Mouse (Mus musculus): Measurements from ENCODE around the gene Rps23. TPM values are rescaled to one million over a fixed set of nuclear protein-coding genes. Genes with fewer than 3 reads are reported as not detected.

Rps23 gene
- polyA plus RNA-seq, 1 experiment: 177 TPM

DNA sequence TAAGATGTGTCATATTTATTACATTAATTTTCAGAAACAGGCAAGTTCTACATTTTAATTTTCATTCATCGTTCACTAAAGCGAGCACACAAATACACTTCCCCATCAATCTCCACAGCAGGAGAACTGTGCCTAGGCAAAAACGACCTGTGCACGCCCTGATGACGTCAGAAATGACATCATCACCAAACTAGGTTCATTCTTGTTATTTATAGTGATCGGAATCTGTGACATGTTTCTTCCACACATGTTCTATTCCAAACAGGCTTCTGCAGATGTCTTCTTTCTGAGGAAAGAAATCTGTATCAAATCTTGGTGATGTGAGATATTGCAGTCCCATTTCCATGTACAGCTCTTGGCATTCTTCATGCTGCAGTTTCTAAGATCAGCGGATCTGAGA lies 13.1 kb downstream of the Rps23 start:
- Histone ChIP-seq H3K27me3 (ENCODE audit: control insufficient read depth, insufficient read depth, low read length) (no peaks in the 10 kb centered on the region), H3K27ac (ENCODE audit: control insufficient read depth, insufficient read depth, low read depth, low read length) (no peak overlapping the region), H3K36me3 (ENCODE audit: control insufficient read depth, insufficient read depth, low read length) (no peaks in the 10 kb centered on the region), H3K4me3 (ENCODE audit: control insufficient read depth, low read depth, low read length) (no peak overlapping the region), H3K4me1 (ENCODE audit: control insufficient read depth, insufficient read depth, low read length) (no peaks in the 10 kb centered on the region)
- TF ChIP-seq POLR2A (IDR thresholded peaks at IDR 0.05; ENCODE audit: control insufficient read depth, low read depth, low read length): no peak
- no peak for TF ChIP-seq CTCF (IDR thresholded peaks at IDR 0.05; ENCODE audit: control insufficient read depth, insufficient read depth, insufficient replicate concordance, low read depth, low read length)

DNA sequence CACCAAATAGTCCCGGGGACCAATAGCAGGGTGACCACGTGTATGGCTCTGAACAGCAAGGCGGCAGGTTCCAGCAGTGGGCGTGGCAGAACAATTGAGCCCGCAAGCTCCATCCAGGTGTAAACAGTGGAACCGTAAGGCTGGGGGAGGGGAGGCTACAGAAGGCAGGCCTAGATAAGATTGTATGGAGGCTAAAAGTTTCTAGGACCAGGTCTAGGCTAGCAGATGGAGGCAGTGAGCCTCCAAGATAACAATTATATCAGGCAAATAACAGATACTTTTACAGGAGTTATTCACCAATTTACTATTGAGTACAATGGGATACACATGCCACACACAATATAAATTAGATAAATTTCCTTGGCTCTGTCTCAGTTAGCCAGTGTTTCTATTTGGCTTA lies 16.4 kb downstream of the Rps23 start:
- Histone ChIP-seq H3K36me3 (ENCODE audit: control insufficient read depth, insufficient read depth, low read length) (no peaks in the 10 kb centered on the region), H3K27ac (ENCODE audit: control insufficient read depth, insufficient read depth, low read depth, low read length) (no peak overlapping the region), H3K4me1 (ENCODE audit: control insufficient read depth, insufficient read depth, low read length) (no peaks in the 10 kb centered on the region), H3K27me3 (ENCODE audit: control insufficient read depth, insufficient read depth, low read length) (no peaks in the 10 kb centered on the region), H3K4me3 (ENCODE audit: control insufficient read depth, low read depth, low read length) (no peak overlapping the region)
- TF ChIP-seq POLR2A (IDR thresholded peaks at IDR 0.05; ENCODE audit: control insufficient read depth, low read depth, low read length): no peak
- TF ChIP-seq CTCF (IDR thresholded peaks at IDR 0.05; ENCODE audit: control insufficient read depth, insufficient read depth, insufficient replicate concordance, low read depth, low read length): no peak

- no peak for TF ChIP-seq CTCF (IDR thresholded peaks at IDR 0.05; ENCODE audit: control insufficient read depth, insufficient read depth, insufficient replicate concordance, low read depth, low read length)
- no peak for TF ChIP-seq POLR2A (IDR thresholded peaks at IDR 0.05; ENCODE audit: control insufficient read depth, low read depth, low read length)
- no peaks in the 10 kb centered on the region for H3K36me3 ChIP-seq (ENCODE audit: control insufficient read depth, insufficient read depth, low read length)
- H3K4me1 ChIP-seq (ENCODE audit: control insufficient read depth, insufficient read depth, low read length): no peaks in the 10 kb centered on the region
- no peak overlapping the region for H3K4me3 ChIP-seq (ENCODE audit: control insufficient read depth, low read depth, low read length)
- no peak overlapping the region for H3K27ac ChIP-seq (ENCODE audit: control insufficient read depth, insufficient read depth, low read depth, low read length)
- H3K27me3 ChIP-seq (ENCODE audit: control insufficient read depth, insufficient read depth, low read length): no peaks in the 10 kb centered on the region
These were observed 16.8 kb downstream of the Rps23 start for GRCm38 (mm10) chr13:90939600-90939999.

DNA sequence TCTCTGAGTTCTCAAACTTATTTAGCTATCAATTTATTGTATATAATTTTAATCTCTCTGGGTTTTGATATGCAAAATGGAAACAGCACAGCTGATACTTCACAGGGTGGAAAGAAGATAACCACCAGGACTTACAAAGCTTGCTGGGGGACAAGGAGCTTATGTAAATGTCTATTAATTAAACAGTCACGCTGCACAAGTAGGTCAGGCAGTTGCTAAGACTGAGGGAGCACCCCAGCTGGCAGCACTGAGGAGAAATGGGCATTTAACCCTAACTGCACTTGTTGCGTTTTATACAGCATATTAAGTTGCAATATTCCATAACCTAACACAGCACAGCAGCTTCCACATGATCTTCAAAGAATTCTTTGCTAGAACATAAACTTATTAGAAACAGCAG lies 36.1 kb downstream of the Rps23 start:
- H3K27ac ChIP-seq (ENCODE audit: control insufficient read depth, insufficient read depth, low read depth, low read length): no peak overlapping the region
- no peaks in the 10 kb centered on the region for H3K27me3 ChIP-seq (ENCODE audit: control insufficient read depth, insufficient read depth, low read length)
- no peaks in the 10 kb centered on the region for H3K4me1 ChIP-seq (ENCODE audit: control insufficient read depth, insufficient read depth, low read length)
- H3K4me3 ChIP-seq (ENCODE audit: control insufficient read depth, low read depth, low read length): no peak overlapping the region
- TF ChIP-seq POLR2A (IDR thresholded peaks at IDR 0.05; ENCODE audit: control insufficient read depth, low read depth, low read length) (no peak), CTCF (IDR thresholded peaks at IDR 0.05; ENCODE audit: control insufficient read depth, insufficient read depth, insufficient replicate concordance, low read depth, low read length) (no peak)
- H3K36me3 ChIP-seq (ENCODE audit: control insufficient read depth, insufficient read depth, low read length): no peaks in the 10 kb centered on the region

DNA sequence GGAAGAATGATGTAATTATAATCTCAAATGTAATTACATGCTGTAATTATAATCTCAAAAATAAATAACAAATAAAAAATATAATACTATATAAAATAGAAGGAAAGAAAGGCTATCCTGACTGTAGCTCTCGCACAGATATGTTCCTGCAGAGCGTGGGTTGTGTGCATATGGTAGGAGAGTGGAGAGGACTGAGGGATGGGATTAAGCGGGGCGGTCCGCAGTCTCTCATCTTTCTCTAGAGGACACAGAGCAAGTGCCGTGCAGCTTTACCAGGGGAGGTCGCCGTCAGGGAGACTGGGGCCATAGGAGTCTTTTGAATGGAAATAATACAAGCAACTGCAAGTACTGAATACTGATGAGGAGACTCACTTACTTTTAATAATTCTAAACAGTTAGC lies 37.8 kb downstream of the Rps23 start:
- H3K27me3 ChIP-seq (ENCODE audit: control insufficient read depth, insufficient read depth, low read length): no peaks in the 10 kb centered on the region
- no peak overlapping the region for H3K27ac ChIP-seq (ENCODE audit: control insufficient read depth, insufficient read depth, low read depth, low read length)
- H3K4me3 ChIP-seq (ENCODE audit: control insufficient read depth, low read depth, low read length): no peak overlapping the region
- TF ChIP-seq CTCF (IDR thresholded peaks at IDR 0.05; ENCODE audit: control insufficient read depth, insufficient read depth, insufficient replicate concordance, low read depth, low read length) (no peak), POLR2A (IDR thresholded peaks at IDR 0.05; ENCODE audit: control insufficient read depth, low read depth, low read length) (no peak)
- H3K36me3 ChIP-seq (ENCODE audit: control insufficient read depth, insufficient read depth, low read length): no peaks in the 10 kb centered on the region
- H3K4me1 ChIP-seq (ENCODE audit: control insufficient read depth, insufficient read depth, low read length): no peaks in the 10 kb centered on the region

DNA sequence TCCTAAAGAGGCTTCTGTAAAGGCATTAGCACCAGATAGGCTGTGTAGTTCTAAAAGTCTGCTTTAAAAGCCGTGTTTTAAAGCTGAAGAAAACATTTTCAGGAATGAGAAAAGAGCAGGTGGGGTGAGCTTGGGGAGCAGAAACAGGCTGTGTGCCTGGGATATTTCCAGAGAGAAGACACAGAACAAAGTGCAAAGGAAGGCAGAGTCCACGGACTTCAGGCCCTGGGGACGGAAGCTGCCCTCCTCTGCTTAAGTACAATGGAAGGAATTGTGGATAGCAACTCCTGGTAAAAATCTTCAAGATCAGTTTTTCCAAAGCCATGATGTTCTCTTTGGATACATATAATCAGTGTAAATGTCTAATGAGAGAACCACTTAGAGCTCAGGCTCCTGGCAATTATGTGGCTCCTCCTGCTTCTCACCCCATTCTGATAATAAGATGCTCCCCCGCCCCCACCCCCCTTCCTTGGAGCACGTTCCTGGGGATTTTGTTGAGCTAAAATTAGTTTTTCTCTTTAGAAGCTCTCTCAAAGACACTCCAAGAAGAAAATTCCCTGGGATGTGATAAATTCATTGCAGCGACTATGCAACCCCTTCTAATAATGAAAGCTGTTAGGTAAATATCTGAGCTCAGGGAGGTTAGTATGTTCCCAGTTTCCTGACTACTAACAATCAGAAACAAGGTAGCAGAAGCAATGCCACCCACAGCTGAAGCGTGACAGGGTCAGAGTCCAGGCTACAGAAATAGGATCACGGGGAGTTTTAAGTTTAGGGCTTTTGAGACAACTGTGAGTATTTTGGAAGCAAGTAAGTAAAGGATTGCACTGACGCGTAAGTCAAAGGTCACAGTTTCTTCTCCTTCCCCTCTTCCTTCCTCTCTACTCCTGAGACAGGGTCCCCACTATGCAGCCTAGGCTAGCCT lies 40.3 kb downstream of the Rps23 start:
- H3K4me3 ChIP-seq (ENCODE audit: control insufficient read depth, low read depth, low read length): no peak overlapping the region
- H3K27ac ChIP-seq (ENCODE audit: control insufficient read depth, insufficient read depth, low read depth, low read length): peak overlapping the region; percentile 39
- H3K27me3 ChIP-seq (ENCODE audit: control insufficient read depth, insufficient read depth, low read length): no peaks in the 10 kb centered on the region
- no peaks in the 10 kb centered on the region for H3K36me3 ChIP-seq (ENCODE audit: control insufficient read depth, insufficient read depth, low read length)
- no peak for TF ChIP-seq CTCF (IDR thresholded peaks at IDR 0.05; ENCODE audit: control insufficient read depth, insufficient read depth, insufficient replicate concordance, low read depth, low read length)
- no peak for TF ChIP-seq POLR2A (IDR thresholded peaks at IDR 0.05; ENCODE audit: control insufficient read depth, low read depth, low read length)
- H3K4me1 ChIP-seq (ENCODE audit: control insufficient read depth, insufficient read depth, low read length): no peaks in the 10 kb centered on the region

GRCm38 (mm10) chr13:90964511-90964910 lies 41.8 kb downstream of the Rps23 start:
- no peak overlapping the region for H3K4me3 ChIP-seq (ENCODE audit: control insufficient read depth, low read depth, low read length)
- TF ChIP-seq POLR2A (IDR thresholded peaks at IDR 0.05; ENCODE audit: control insufficient read depth, low read depth, low read length): no peak
- no peak for TF ChIP-seq CTCF (IDR thresholded peaks at IDR 0.05; ENCODE audit: control insufficient read depth, insufficient read depth, insufficient replicate concordance, low read depth, low read length)
- H3K36me3 ChIP-seq (ENCODE audit: control insufficient read depth, insufficient read depth, low read length): no peaks in the 10 kb centered on the region
- no peaks in the 10 kb centered on the region for H3K27me3 ChIP-seq (ENCODE audit: control insufficient read depth, insufficient read depth, low read length)
- H3K4me1 ChIP-seq (ENCODE audit: control insufficient read depth, insufficient read depth, low read length): no peaks in the 10 kb centered on the region
- H3K27ac ChIP-seq (ENCODE audit: control insufficient read depth, insufficient read depth, low read depth, low read length): no peak overlapping the region
